Mouse (Mus musculus): ENCODE results near the gene Hp. TPM values are rescaled to one million over a fixed set of nuclear protein-coding genes. Genes with fewer than 3 reads are reported as not detected.

Gene Hp
- polyA plus RNA-seq, 1 experiment from 2014 or later = 4.0 TPM

GRCm38 (mm10) chr8:109591367-109591766 is 12.4 kb upstream of the Hp start:
- H3K9me3 ChIP-seq = no peaks in the 10 kb centered on the region

GRCm38 (mm10) chr8:109590901-109591300 is 11.9 kb upstream of the Hp start:
- no peak overlapping the region for H3K9ac ChIP-seq
- no peaks in the 10 kb centered on the region for H3K9me3 ChIP-seq
- H3K4me3 ChIP-seq = no peak overlapping the region
- no peak overlapping the region for H3K27ac ChIP-seq
- no peaks in the 10 kb centered on the region for H3K27me3 ChIP-seq
- H3K4me1 ChIP-seq = no peaks in the 10 kb centered on the region
- peaks cover 40% of the 10 kb centered on the region for H3K36me3 ChIP-seq
- H3K4me2 ChIP-seq = no peak overlapping the region
- ATAC-seq (ENCODE audit: insufficient number of reproducible peaks, low FRiP score, low TSS enrichment, low read depth) = no peak
- 88% methylated on average over 9 of the region's 9 CpGs for WGBS

More at GRCm38 (mm10) chr8:109591367-109591766, 12.4 kb upstream of the Hp start:
- H3K27ac ChIP-seq = no peak overlapping the region
- H3K27me3 ChIP-seq = no peaks in the 10 kb centered on the region
- H3K4me3 ChIP-seq = no peak overlapping the region
- 87% methylated on average over 3 of the region's 3 CpGs for WGBS
- ATAC-seq (ENCODE audit: insufficient number of reproducible peaks, low FRiP score, low TSS enrichment, low read depth) = 0 out of 2 replicates have a peak, but pooled peaks have one; percentile 7
- no peaks in the 10 kb centered on the region for H3K4me1 ChIP-seq
- no peak overlapping the region for H3K9ac ChIP-seq
- H3K4me2 ChIP-seq = no peak overlapping the region
- H3K36me3 ChIP-seq = peaks cover 42% of the 10 kb centered on the region

GRCm38 (mm10) chr8:109586972-109587504 is 8.1 kb upstream of the Hp start:
- ATAC-seq (ENCODE audit: insufficient number of reproducible peaks, low FRiP score, low TSS enrichment, low read depth) = no peak
- H3K4me2 ChIP-seq = no peak overlapping the region
- no peak overlapping the region for H3K4me3 ChIP-seq
- H3K27ac ChIP-seq = no peak overlapping the region
- no peaks in the 10 kb centered on the region for H3K27me3 ChIP-seq
- 55% methylated on average over 7 of the region's 7 CpGs for WGBS
- H3K4me1 ChIP-seq = no peaks in the 10 kb centered on the region
- no peak overlapping the region for H3K9ac ChIP-seq
- peaks cover 4% of the 10 kb centered on the region; the same call in 1 of the 2 replicates for H3K36me3 ChIP-seq
- no peaks in the 10 kb centered on the region for H3K9me3 ChIP-seq

GRCm38 (mm10) chr8:109585652-109586051 is 6.7 kb upstream of the Hp start:
- H3K27ac ChIP-seq = no peak overlapping the region
- no peak overlapping the region for H3K4me2 ChIP-seq
- H3K4me1 ChIP-seq = no peaks in the 10 kb centered on the region
- ATAC-seq (ENCODE audit: insufficient number of reproducible peaks, low FRiP score, low TSS enrichment, low read depth) = no peak
- H3K4me3 ChIP-seq = no peak overlapping the region
- no peaks in the 10 kb centered on the region for H3K27me3 ChIP-seq
- no peaks in the 10 kb centered on the region for H3K36me3 ChIP-seq
- no peak overlapping the region for H3K9ac ChIP-seq
- no peaks in the 10 kb centered on the region for H3K9me3 ChIP-seq

GRCm38 (mm10) chr8:109584830-109585229 is 5.9 kb upstream of the Hp start:
- no peak for ATAC-seq (ENCODE audit: insufficient number of reproducible peaks, low FRiP score, low TSS enrichment, low read depth)
- H3K9me3 ChIP-seq = no peaks in the 10 kb centered on the region
- H3K36me3 ChIP-seq = no peaks in the 10 kb centered on the region
- no peak overlapping the region for H3K9ac ChIP-seq
- H3K4me3 ChIP-seq = no peak overlapping the region
- H3K4me2 ChIP-seq = no peak overlapping the region
- H3K27me3 ChIP-seq = no peaks in the 10 kb centered on the region
- H3K27ac ChIP-seq = no peak overlapping the region
- 84% methylated on average over 3 of the region's 3 CpGs for WGBS
- no peaks in the 10 kb centered on the region for H3K4me1 ChIP-seq

- WGBS = 88% methylated on average over 4 of the region's 4 CpGs
- no peak overlapping the region for H3K27ac ChIP-seq
- H3K9me3 ChIP-seq = no peaks in the 10 kb centered on the region
- H3K27me3 ChIP-seq = no peaks in the 10 kb centered on the region
- no peaks in the 10 kb centered on the region for H3K36me3 ChIP-seq
- no peak overlapping the region for H3K4me2 ChIP-seq
- no peak overlapping the region for H3K4me3 ChIP-seq
- no peak for ATAC-seq (ENCODE audit: insufficient number of reproducible peaks, low FRiP score, low TSS enrichment, low read depth)
- no peak overlapping the region for H3K9ac ChIP-seq
- H3K4me1 ChIP-seq = no peaks in the 10 kb centered on the region
These were observed 5.3 kb upstream of the Hp start for GRCm38 (mm10) chr8:109584293-109584692.

- ATAC-seq (ENCODE audit: insufficient number of reproducible peaks, low FRiP score, low TSS enrichment, low read depth) = no peak
- Histone ChIP-seq H3K4me1 (no peaks in the 10 kb centered on the region), H3K9ac (no peak overlapping the region), H3K27me3 (no peaks in the 10 kb centered on the region), H3K4me2 (no peak overlapping the region), H3K4me3 (no peak overlapping the region), H3K27ac (no peak overlapping the region), H3K36me3 (peaks cover 17% of the 10 kb centered on the region; the same call in 1 of the 2 replicates), H3K9me3 (no peaks in the 10 kb centered on the region)
- WGBS = 75% methylated on average over 4 of the region's 4 CpGs
These were observed 2.7 kb downstream of the Hp start for GRCm38 (mm10) chr8:109576311-109576710.

- Histone ChIP-seq H3K9ac (no peak overlapping the region), H3K4me3 (no peak overlapping the region), H3K27ac (no peak overlapping the region), H3K27me3 (no peaks in the 10 kb centered on the region), H3K36me3 (peaks cover 37% of the 10 kb centered on the region), H3K9me3 (no peaks in the 10 kb centered on the region), H3K4me1 (peaks cover 8% of the 10 kb centered on the region), H3K4me2 (no peak overlapping the region)
- no peak for ATAC-seq (ENCODE audit: insufficient number of reproducible peaks, low FRiP score, low TSS enrichment, low read depth)
- WGBS = 88% methylated on average over 12 of the region's 12 CpGs
These were observed 7.8 kb downstream of the Hp start for GRCm38 (mm10) chr8:109571139-109571538.

- H3K27ac ChIP-seq = peak within 1 kb of the TSS; percentile 92
- peak within 1 kb of the TSS; percentile 83 for H3K4me2 ChIP-seq
- peak within 1 kb of the TSS; percentile 67 for H3K4me3 ChIP-seq
- H3K9ac ChIP-seq = peak within 1 kb of the TSS; percentile 78
- H3K4me1 ChIP-seq = peaks cover 17% of the 10 kb centered on the region
- under 1% methylated on average over 52 of the region's 52 CpGs for WGBS
- peak; percentile 100 for ATAC-seq (ENCODE audit: insufficient number of reproducible peaks, low FRiP score, low TSS enrichment, low read depth)
- peaks cover 36% of the 10 kb centered on the region for H3K36me3 ChIP-seq
- H3K9me3 ChIP-seq = no peaks in the 10 kb centered on the region
- H3K27me3 ChIP-seq = no peaks in the 10 kb centered on the region
These were observed 13.3 kb downstream of the Hp start, which contains the start of the genes Dhx38 and Txnl4b for GRCm38 (mm10) chr8:109565498-109566333. Gene Dhx38 (minus strand): TSS chr8:109565861. Gene Txnl4b (plus strand): TSS chr8:109565892.

- 5% methylated on average over 10 of the region's 10 CpGs for WGBS
- Histone ChIP-seq H3K27me3 (no peaks in the 10 kb centered on the region), H3K9me3 (no peaks in the 10 kb centered on the region), H3K36me3 (peaks cover 36% of the 10 kb centered on the region), H3K4me2 (peak overlapping the region; percentile 83), H3K4me3 (peak overlapping the region; percentile 67), H3K9ac (peak overlapping the region; percentile 78), H3K4me1 (peaks cover 17% of the 10 kb centered on the region), H3K27ac (peak overlapping the region; percentile 92)
- no peak for ATAC-seq (ENCODE audit: insufficient number of reproducible peaks, low FRiP score, low TSS enrichment, low read depth)
These were observed 14.2 kb downstream of the Hp start for GRCm38 (mm10) chr8:109564766-109565165.

- no peak overlapping the region for H3K4me2 ChIP-seq
- no peaks in the 10 kb centered on the region for H3K27me3 ChIP-seq
- H3K27ac ChIP-seq = no peak overlapping the region
- WGBS = 71% methylated on average over 2 of the region's 2 CpGs
- H3K9me3 ChIP-seq = no peaks in the 10 kb centered on the region
- H3K9ac ChIP-seq = no peak overlapping the region
- peaks cover 38% of the 10 kb centered on the region for H3K36me3 ChIP-seq
- ATAC-seq (ENCODE audit: insufficient number of reproducible peaks, low FRiP score, low TSS enrichment, low read depth) = no peak
- no peak overlapping the region for H3K4me3 ChIP-seq
- H3K4me1 ChIP-seq = peaks cover 17% of the 10 kb centered on the region
These were observed 15.1 kb downstream of the Hp start for GRCm38 (mm10) chr8:109563881-109564280.

GRCm38 (mm10) chr8:109551663-109552062 is 27.3 kb downstream of the Hp start:
- no peak for ATAC-seq (ENCODE audit: insufficient number of reproducible peaks, low FRiP score, low TSS enrichment, low read depth)

More at GRCm38 (mm10) chr8:109551663-109552062, 27.3 kb downstream of the Hp start:
- H3K4me2 ChIP-seq = no peak overlapping the region
- WGBS = 42% methylated on average over 3 of the region's 3 CpGs
- no peaks in the 10 kb centered on the region for H3K4me1 ChIP-seq
- H3K9me3 ChIP-seq = no peaks in the 10 kb centered on the region
- no peak overlapping the region for H3K4me3 ChIP-seq
- H3K27me3 ChIP-seq = no peaks in the 10 kb centered on the region
- H3K36me3 ChIP-seq = peaks cover 99% of the 10 kb centered on the region
- H3K27ac ChIP-seq = no peak overlapping the region
- no peak overlapping the region for H3K9ac ChIP-seq

Data from limb, embryonic 15.5 days (tissue).